ENCODE assay signal across 11 mouse cellular contexts in genomic region chr12:77852595-77853577, GRCm38 (mm10).
DNase-seq lines count a peak whose midpoint lies in the region; ATAC-seq and TF ChIP-seq lines count a peak whose summit lies in the region.
"Had no signal": no experiment of that assay in that cellular context is flagged by ENCODE, and none has a peak within 500 bp of the region (broad histone marks: within the 10 kb centered on the region; RNA-seq: fewer than 3 reads in every experiment).

No protein-coding gene starts in this region.

- ATAC-seq in heart, embryonic 11.5 days (replicated peaks; ENCODE audit: insufficient number of reproducible peaks, low FRiP score, low TSS enrichment), result no peak; the same call in 1 of the 2 replicates
- ATAC-seq in embryonic facial prominence, embryonic 12.5 days (ENCODE audit: insufficient number of reproducible peaks, insufficient read depth, low FRiP score, low TSS enrichment), result peak; percentile 68; the same call in 1 of the 2 replicates
- ATAC-seq: liver, embryonic 12.5 days had no signal

- H3K4me2 ChIP-seq in heart, embryonic 11.5 days, result peak overlapping the region; percentile 27; the same call in 1 of the 2 replicates
- H3K4me2 ChIP-seq in embryonic facial prominence, embryonic 12.5 days (replicated peaks), result no peak overlapping the region
- H3K4me2 ChIP-seq: liver, embryonic 12.5 days had no signal

- in situ Hi-C loops in ES-E14 (cut with MboI; ENCODE audit: low sequenced_read_pairs in 2 of 2, unreplicated experiment in 2 of 2), result no loop called here

- intact Hi-C loops in heart, postnatal 14 days (cut with DNase I), result no loop called here
- intact Hi-C loops in gastrocnemius, adult 2 months (cut with DNase I), result no loop called here

- H3K9ac ChIP-seq in heart, embryonic 11.5 days (ENCODE audit: low read depth, low read length), result no peak overlapping the region
- no peak overlapping the region for H3K9ac ChIP-seq in ES-E14 (ENCODE audit: insufficient read depth, low read depth, low read length, poor library complexity, severe bottlenecking)
- no peak overlapping the region for H3K9ac ChIP-seq in embryonic facial prominence, embryonic 12.5 days
- H3K9ac ChIP-seq: liver, embryonic 12.5 days had no signal

- no peak overlapping the region for H3K4me3 ChIP-seq in heart, embryonic 11.5 days (ENCODE audit: low read depth, low read length)
- H3K4me3 ChIP-seq in ES-E14 (ENCODE audit: insufficient read depth in 1 of 2, low read depth in 1 of 2, low read length in 2 of 2, poor library complexity in 1 of 2, severe bottlenecking in 1 of 2), result no peak overlapping the region
- no peak overlapping the region for H3K4me3 ChIP-seq in embryonic facial prominence, embryonic 12.5 days
- no peak overlapping the region for H3K4me3 ChIP-seq in midbrain, embryonic 10.5 days
- no peak overlapping the region for H3K4me3 ChIP-seq in gastrocnemius, adult 2 months
- H3K4me3 ChIP-seq: liver, embryonic 12.5 days had no signal

- H3K36me3 ChIP-seq in heart, embryonic 11.5 days (ENCODE audit: control insufficient read depth, insufficient read depth, low read length), result no peaks in the 10 kb centered on the region
- no peaks in the 10 kb centered on the region for H3K36me3 ChIP-seq in ES-E14 (ENCODE audit: control insufficient read depth, insufficient read depth, low read length, poor library complexity, severe bottlenecking)
- H3K36me3 ChIP-seq in embryonic facial prominence, embryonic 12.5 days, result no peaks in the 10 kb centered on the region
- no peaks in the 10 kb centered on the region for H3K36me3 ChIP-seq in midbrain, embryonic 10.5 days
- H3K36me3 ChIP-seq: liver, embryonic 12.5 days had no signal

- H3K4me1 ChIP-seq in heart, embryonic 11.5 days (ENCODE audit: control insufficient read depth, insufficient read depth, low read length), result peaks cover 7% of the 10 kb centered on the region
- no peaks in the 10 kb centered on the region for H3K4me1 ChIP-seq in ES-E14 (ENCODE audit: control insufficient read depth in 2 of 2, insufficient read depth in 2 of 2, low read length in 2 of 2, poor library complexity in 1 of 2)
- H3K4me1 ChIP-seq in embryonic facial prominence, embryonic 12.5 days, result peaks cover 9% of the 10 kb centered on the region; the same call in 1 of the 2 replicates
- H3K4me1 ChIP-seq in midbrain, embryonic 10.5 days, result peaks cover 40% of the 10 kb centered on the region
- H3K4me1 ChIP-seq: liver, embryonic 12.5 days had no signal

- TF ChIP-seq CTCF in gastrocnemius, adult 2 months (IDR thresholded peaks at IDR 0.05), result no peak

- 23% methylated on average over 9 of the region's 9 CpGs for WGBS in heart, embryonic 11.5 days (ENCODE audit: insufficient replicate concordance)
- 36% methylated on average over 9 of the region's 9 CpGs for WGBS in embryonic facial prominence, embryonic 12.5 days
- 24% methylated on average over 9 of the region's 9 CpGs for WGBS in midbrain, embryonic 10.5 days

- peak overlapping the region; percentile 32; the same call in 1 of the 2 replicates for H3K27ac ChIP-seq in heart, embryonic 11.5 days (ENCODE audit: low read depth, low read length)
- no peak overlapping the region for H3K27ac ChIP-seq in ES-E14 (ENCODE audit: insufficient read depth, low read depth, low read length, poor library complexity, severe bottlenecking)
- H3K27ac ChIP-seq in embryonic facial prominence, embryonic 12.5 days, result 0 out of 2 replicates have a peak overlapping the region, but pooled peaks have one; percentile 36
- peak overlapping the region; percentile 81 for H3K27ac ChIP-seq in midbrain, embryonic 10.5 days (replicated peaks)
- no peak overlapping the region for H3K27ac ChIP-seq in gastrocnemius, adult 2 months
- H3K27ac ChIP-seq: liver, embryonic 12.5 days had no signal

- H3K9me3 ChIP-seq in heart, embryonic 11.5 days (replicated peaks; ENCODE audit: control insufficient read depth, low read length), result no peaks in the 10 kb centered on the region
- H3K9me3 ChIP-seq in ES-E14 (ENCODE audit: control insufficient read depth, insufficient read depth, low read depth, low read length), result no peaks in the 10 kb centered on the region
- no peaks in the 10 kb centered on the region for H3K9me3 ChIP-seq in embryonic facial prominence, embryonic 12.5 days
- no peaks in the 10 kb centered on the region for H3K9me3 ChIP-seq in midbrain, embryonic 10.5 days (replicated peaks)
- H3K9me3 ChIP-seq: liver, embryonic 12.5 days had no signal

- no peaks in the 10 kb centered on the region for H3K27me3 ChIP-seq in heart, embryonic 11.5 days (ENCODE audit: control insufficient read depth, insufficient read depth, low read length)
- H3K27me3 ChIP-seq in embryonic facial prominence, embryonic 12.5 days, result no peaks in the 10 kb centered on the region
- no peaks in the 10 kb centered on the region for H3K27me3 ChIP-seq in midbrain, embryonic 10.5 days (ENCODE audit: low read depth, poor library complexity, severe bottlenecking)
- H3K27me3 ChIP-seq: liver, embryonic 12.5 days had no signal

- no peak for DNase-seq in heart, postnatal 14 days
- DNase-seq in ES-E14 (ENCODE audit: low read depth, low spot score), result no peak
- peak; percentile 53 for DNase-seq in midbrain, embryonic 10.5 days (ENCODE audit: low spot score)
- no peak for DNase-seq in left cerebral cortex, adult 18-20 months (ENCODE audit: low spot score in 2 of 2)
- no peak for DNase-seq in gastrocnemius, adult 2 months
- DNase-seq in lung, postnatal 25 days (ENCODE audit: low spot score), result no peak
- DNase-seq: cerebellum, adult 2 months; kidney, postnatal 36 days had no signal

TF ChIP-seq in ES-E14, 5 proteins besides CTCF, POLR2A, EP300 and RAD21:
- TF ChIP-seq CHD2 (IDR thresholded peaks at IDR 0.05; ENCODE audit: low read depth, low read length) (no peak), ZNF384 (IDR thresholded peaks at IDR 0.05; ENCODE audit: low read depth, low read length) (0 out of 2 replicates have a peak, but pooled peaks have one; percentile 34)

Comparison
In these comparisons a context has a peak if more than half of its experiments do, and no peak if none do; other contexts are left out.
1. H3K27ac ChIP-seq: peak in heart, embryonic 11.5 days (single experiment), embryonic facial prominence, embryonic 12.5 days (single experiment) and midbrain, embryonic 10.5 days (single experiment); none in ES-E14 (single experiment) and gastrocnemius, adult 2 months (single experiment).